Mouse (Mus musculus): ENCODE results near the gene Trio. TPM values are rescaled to one million over a fixed set of nuclear protein-coding genes. Genes with fewer than 3 reads are reported as not detected.

The Trio gene
- polyA plus RNA-seq, 1 experiment: 56.3 TPM

- Histone ChIP-seq H3K79me2 (ENCODE audit: control insufficient read depth, insufficient read depth) (peaks cover 100% of the 10 kb centered on the region), H3ac (ENCODE audit: control insufficient read depth, insufficient read length) (no peak overlapping the region), H3K27me3 (ENCODE audit: control insufficient read depth, insufficient read depth, insufficient read length) (no peaks in the 10 kb centered on the region), H3K4me2 (ENCODE audit: low read depth) (no peak overlapping the region), H3K36me3 (ENCODE audit: control insufficient read depth, insufficient read depth) (no peaks in the 10 kb centered on the region), H3K4me3 (no peak overlapping the region)
- TF ChIP-seq E2F4 (IDR thresholded peaks at IDR 0.05; ENCODE audit: insufficient read depth) (no peak), MYOD1 (IDR thresholded peaks at IDR 0.05; ENCODE audit: control insufficient read depth in 1 of 3, insufficient read length in 2 of 3, low read depth in 2 of 3) (peak in 2 of 3 experiments; percentile 69 to 77), MYOG (IDR thresholded peaks at IDR 0.05; ENCODE audit: control insufficient read depth in 1 of 3, insufficient read depth in 1 of 3, insufficient read length in 2 of 3, low read depth in 2 of 3) (peak in 2 of 3 experiments; percentile 41 to 84)
Observed at GRCm38 (mm10) chr15:27976950-27977349, 48.7 kb downstream of the Trio start.

- Histone ChIP-seq H3K36me3 (ENCODE audit: control insufficient read depth, insufficient read depth) (no peaks in the 10 kb centered on the region), H3ac (ENCODE audit: control insufficient read depth, insufficient read length) (no peak overlapping the region), H3K4me2 (ENCODE audit: low read depth) (no peak overlapping the region), H3K4me3 (no peak overlapping the region), H3K79me2 (ENCODE audit: control insufficient read depth, insufficient read depth) (peaks cover 99% of the 10 kb centered on the region), H3K27me3 (ENCODE audit: control insufficient read depth, insufficient read depth, insufficient read length) (no peaks in the 10 kb centered on the region)
- TF ChIP-seq TCF3 (IDR thresholded peaks at IDR 0.05; ENCODE audit: insufficient read length, low read depth): no peak
- TF ChIP-seq POLR2A (IDR thresholded peaks at IDR 0.05; ENCODE audit: insufficient read length, low read depth): no peak
- no peak for TF ChIP-seq MAX (IDR thresholded peaks at IDR 0.05; ENCODE audit: low read depth)
- TF ChIP-seq TCF12 (IDR thresholded peaks at IDR 0.05; ENCODE audit: insufficient read depth, poor library complexity, severe bottlenecking): no peak
- TF ChIP-seq MYOG (IDR thresholded peaks at IDR 0.05; ENCODE audit: control insufficient read depth in 1 of 3, insufficient read depth in 1 of 3, insufficient read length in 2 of 3, low read depth in 2 of 3): no peak
- TF ChIP-seq POLR2AphosphoS2 (IDR thresholded peaks at IDR 0.05; ENCODE audit: insufficient read length, low read depth): no peak
- no peak for TF ChIP-seq MYOD1 (IDR thresholded peaks at IDR 0.05; ENCODE audit: control insufficient read depth in 1 of 3, insufficient read length in 2 of 3, low read depth in 2 of 3)
- TF ChIP-seq SRF (IDR thresholded peaks at IDR 0.05; ENCODE audit: control insufficient read depth, insufficient read length, low read depth): no peak
- TF ChIP-seq CEBPB (IDR thresholded peaks at IDR 0.05; ENCODE audit: insufficient read depth, poor library complexity, severe bottlenecking): no peak
- TF ChIP-seq REST (IDR thresholded peaks at IDR 0.05; ENCODE audit: insufficient read depth, insufficient read length): no peak
- TF ChIP-seq USF1 (IDR thresholded peaks at IDR 0.05; ENCODE audit: low read depth): no peak
Observed at GRCm38 (mm10) chr15:27976366-27976765, 49.3 kb downstream of the Trio start.

GRCm38 (mm10) chr15:27974637-27975036, 51.0 kb downstream of the Trio start:
- TF ChIP-seq TCF12 (IDR thresholded peaks at IDR 0.05; ENCODE audit: insufficient read depth, poor library complexity, severe bottlenecking) (no peak), POLR2A (IDR thresholded peaks at IDR 0.05; ENCODE audit: insufficient read length, low read depth) (no peak), MYOD1 (IDR thresholded peaks at IDR 0.05; ENCODE audit: control insufficient read depth in 1 of 3, insufficient read length in 2 of 3, low read depth in 2 of 3) (no peak), CEBPB (IDR thresholded peaks at IDR 0.05; ENCODE audit: insufficient read depth, poor library complexity, severe bottlenecking) (no peak), MAX (IDR thresholded peaks at IDR 0.05; ENCODE audit: low read depth) (no peak), USF1 (IDR thresholded peaks at IDR 0.05; ENCODE audit: low read depth) (no peak), POLR2AphosphoS2 (IDR thresholded peaks at IDR 0.05; ENCODE audit: insufficient read length, low read depth) (no peak), MYOG (IDR thresholded peaks at IDR 0.05; ENCODE audit: control insufficient read depth in 1 of 3, insufficient read depth in 1 of 3, insufficient read length in 2 of 3, low read depth in 2 of 3) (no peak), TCF3 (IDR thresholded peaks at IDR 0.05; ENCODE audit: insufficient read length, low read depth) (no peak), REST (IDR thresholded peaks at IDR 0.05; ENCODE audit: insufficient read depth, insufficient read length) (no peak)
- Histone ChIP-seq H3K4me2 (ENCODE audit: low read depth) (no peak overlapping the region), H3K4me3 (no peak overlapping the region), H3K79me2 (ENCODE audit: control insufficient read depth, insufficient read depth) (peaks cover 98% of the 10 kb centered on the region), H3ac (ENCODE audit: control insufficient read depth, insufficient read length) (no peak overlapping the region), H3K27me3 (ENCODE audit: control insufficient read depth, insufficient read depth, insufficient read length) (no peaks in the 10 kb centered on the region), H3K36me3 (ENCODE audit: control insufficient read depth, insufficient read depth) (no peaks in the 10 kb centered on the region)

GRCm38 (mm10) chr15:27968183-27968582, 57.5 kb downstream of the Trio start:
- H3K4me3 ChIP-seq: no peak overlapping the region
- no peaks in the 10 kb centered on the region for H3K27me3 ChIP-seq (ENCODE audit: control insufficient read depth, insufficient read depth, insufficient read length)
- peaks cover 98% of the 10 kb centered on the region for H3K79me2 ChIP-seq (ENCODE audit: control insufficient read depth, insufficient read depth)
- H3K4me2 ChIP-seq (ENCODE audit: low read depth): no peak overlapping the region
- TF ChIP-seq MAX (IDR thresholded peaks at IDR 0.05; ENCODE audit: low read depth) (no peak), USF1 (IDR thresholded peaks at IDR 0.05; ENCODE audit: low read depth) (no peak), MYOG (IDR thresholded peaks at IDR 0.05; ENCODE audit: control insufficient read depth in 1 of 3, insufficient read depth in 1 of 3, insufficient read length in 2 of 3, low read depth in 2 of 3) (no peak), POLR2AphosphoS2 (IDR thresholded peaks at IDR 0.05; ENCODE audit: insufficient read length, low read depth) (no peak), POLR2A (IDR thresholded peaks at IDR 0.05; ENCODE audit: insufficient read length, low read depth) (no peak), E2F4 (IDR thresholded peaks at IDR 0.05; ENCODE audit: insufficient read depth) (no peak), SRF (IDR thresholded peaks at IDR 0.05; ENCODE audit: control insufficient read depth, insufficient read length, low read depth) (no peak), TCF3 (IDR thresholded peaks at IDR 0.05; ENCODE audit: insufficient read length, low read depth) (no peak), MYOD1 (IDR thresholded peaks at IDR 0.05; ENCODE audit: control insufficient read depth in 1 of 3, insufficient read length in 2 of 3, low read depth in 2 of 3) (no peak), REST (IDR thresholded peaks at IDR 0.05; ENCODE audit: insufficient read depth, insufficient read length) (no peak)
- peaks cover 4% of the 10 kb centered on the region for H3K36me3 ChIP-seq (ENCODE audit: control insufficient read depth, insufficient read depth)
- no peak overlapping the region for H3ac ChIP-seq (ENCODE audit: control insufficient read depth, insufficient read length)

- H3K4me2 ChIP-seq (ENCODE audit: low read depth): no peak overlapping the region
Observed at GRCm38 (mm10) chr15:27967128-27967876, 58.3 kb downstream of the Trio start.

More at GRCm38 (mm10) chr15:27967128-27967876, 58.3 kb downstream of the Trio start:
- no peak overlapping the region for H3K4me3 ChIP-seq
- no peaks in the 10 kb centered on the region for H3K27me3 ChIP-seq (ENCODE audit: control insufficient read depth, insufficient read depth, insufficient read length)
- peaks cover 98% of the 10 kb centered on the region for H3K79me2 ChIP-seq (ENCODE audit: control insufficient read depth, insufficient read depth)
- peaks cover 4% of the 10 kb centered on the region for H3K36me3 ChIP-seq (ENCODE audit: control insufficient read depth, insufficient read depth)
- TF ChIP-seq TCF3 (IDR thresholded peaks at IDR 0.05; ENCODE audit: insufficient read length, low read depth) (no peak), POLR2AphosphoS2 (IDR thresholded peaks at IDR 0.05; ENCODE audit: insufficient read length, low read depth) (peak; percentile 49), REST (IDR thresholded peaks at IDR 0.05; ENCODE audit: insufficient read depth, insufficient read length) (no peak), POLR2A (IDR thresholded peaks at IDR 0.05; ENCODE audit: insufficient read length, low read depth) (no peak), MAX (IDR thresholded peaks at IDR 0.05; ENCODE audit: low read depth) (no peak), E2F4 (IDR thresholded peaks at IDR 0.05; ENCODE audit: insufficient read depth) (no peak), SRF (IDR thresholded peaks at IDR 0.05; ENCODE audit: control insufficient read depth, insufficient read length, low read depth) (no peak), TCF12 (IDR thresholded peaks at IDR 0.05; ENCODE audit: insufficient read depth, poor library complexity, severe bottlenecking) (no peak)
- no peak overlapping the region for H3ac ChIP-seq (ENCODE audit: control insufficient read depth, insufficient read length)

All from myocyte (in vitro differentiated cells).